Mouse (Mus musculus): ENCODE data around the gene Fam83f.

The Fam83f gene

DNA sequence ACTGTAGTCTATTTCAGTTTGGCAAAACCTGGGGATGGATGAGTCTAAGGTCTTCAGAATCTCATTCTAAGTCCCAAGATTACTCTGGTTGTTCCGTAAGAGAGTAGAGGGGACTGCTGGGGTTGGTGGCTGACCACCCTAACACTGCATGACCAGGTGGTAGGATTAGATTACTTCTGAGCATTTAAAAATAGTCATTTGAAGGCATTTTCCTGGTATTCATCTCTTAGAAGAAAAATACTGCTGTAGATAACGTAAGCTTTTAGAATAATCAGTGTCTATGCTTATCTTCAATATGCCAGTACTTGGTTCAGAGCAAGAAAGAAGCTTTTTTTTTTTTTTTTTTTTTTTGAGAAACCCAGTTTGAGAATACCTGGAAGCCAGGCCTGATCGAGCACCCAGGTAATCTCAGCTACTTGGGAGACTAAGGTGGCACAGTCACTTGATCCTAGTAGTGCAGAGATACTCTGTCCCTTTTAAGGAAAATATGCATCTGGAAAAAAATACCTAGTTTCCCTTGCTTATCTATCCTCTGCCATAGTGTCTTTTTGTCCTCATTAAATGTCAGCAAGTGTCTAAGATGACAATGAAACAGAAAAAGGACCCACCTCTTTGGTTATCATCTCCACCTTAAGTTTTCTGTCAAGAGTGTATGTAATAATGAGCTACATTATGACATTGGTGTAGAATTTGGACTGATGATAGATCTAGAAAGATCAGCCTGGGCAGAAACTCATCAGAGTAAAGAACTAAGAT, 73.2 kb downstream of the Fam83f start:
- DNase-seq = no peak

DNA sequence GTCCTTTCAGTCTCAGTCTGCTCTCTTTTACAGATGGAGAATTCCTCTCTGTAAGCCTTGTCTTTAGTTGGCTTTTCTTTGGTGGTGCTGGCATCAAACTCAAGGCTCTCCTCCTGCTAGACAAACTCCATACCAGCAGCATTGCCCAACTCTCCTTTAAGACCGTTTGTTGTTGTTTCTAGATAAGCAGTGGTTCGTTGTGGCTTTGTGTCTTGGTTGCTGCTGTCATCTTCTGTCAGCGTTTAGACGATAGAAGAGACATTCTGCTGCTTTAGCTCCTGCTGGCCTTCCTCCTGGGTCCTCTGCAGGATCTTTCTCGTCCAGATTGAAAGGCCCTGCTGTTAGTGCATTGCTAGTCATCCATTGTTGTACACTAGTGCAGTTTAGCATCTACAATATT, 77.3 kb downstream of the Fam83f start:
- DNase-seq = no peak

Data from cerebellum, adult 18-20 months (tissue).